Mouse (Mus musculus) ZHBTc4 (cell line): Measurements from ENCODE around the gene Calcr.
A peak's percentile ranks its signal among the peaks of the same experiment; 100 is the strongest.

ENCODE experiments used
- DNase-seq: peaks from one replicate; pipeline ENCODE4 v3.0.0-alpha.2; 2011; ENCODE audit warnings: low read depth, low spot score

Gene Calcr

GRCm38 (mm10) chr6:3764230-3764764 lies at the start of gene Calcr:
Calcr (minus strand) TSS chr6:3764714.
- peak; percentile 40 for DNase-seq

GRCm38 (mm10) chr6:3767485-3767884 lies 3.0 kb upstream of the Calcr start:
- DNase-seq = no peak

GRCm38 (mm10) chr6:3763171-3763967 lies 1.1 kb downstream of the Calcr start:
- DNase-seq = peak; percentile 77

GRCm38 (mm10) chr6:3751576-3751975 lies 12.9 kb downstream of the Calcr start:
- DNase-seq = no peak

- no peak for DNase-seq
Observed at GRCm38 (mm10) chr6:3749624-3750023, 14.9 kb downstream of the Calcr start.

GRCm38 (mm10) chr6:3745546-3745945 lies 19.0 kb downstream of the Calcr start:
- DNase-seq = peak; percentile 28

GRCm38 (mm10) chr6:3741996-3742713 lies 22.4 kb downstream of the Calcr start:
- no peak for DNase-seq

GRCm38 (mm10) chr6:3741296-3741695 lies 23.2 kb downstream of the Calcr start:
- DNase-seq = peak; percentile 17

GRCm38 (mm10) chr6:3730246-3730867 lies 34.2 kb downstream of the Calcr start:
- no peak for DNase-seq

- no peak for DNase-seq
Observed at GRCm38 (mm10) chr6:3688087-3688642, 76.3 kb downstream of the Calcr start.

GRCm38 (mm10) chr6:3678286-3678685 lies 86.2 kb downstream of the Calcr start:
- peak; percentile 52 for DNase-seq

- peak; percentile 85 for DNase-seq
Observed at GRCm38 (mm10) chr6:3677806-3678205, 86.7 kb downstream of the Calcr start.

- DNase-seq = peak; percentile 44
Observed at GRCm38 (mm10) chr6:3671941-3672340, 92.6 kb downstream of the Calcr start.

GRCm38 (mm10) chr6:3664147-3664716 lies 100.3 kb downstream of the Calcr start:
- no peak for DNase-seq

GRCm38 (mm10) chr6:3658405-3658804 lies 106.1 kb downstream of the Calcr start:
- no peak for DNase-seq
